Mouse (Mus musculus) CH12.LX (cell line): ENCODE results near the gene Sh2d7.

Experiments
- BHLHE40 ChIP-seq: IDR thresholded peaks from 2 replicates; pipeline ENCODE4 v1.6.1; 2011; ENCODE audit warnings: mild to moderate bottlenecking, low read depth, low read length, improper control_type of control experiment
- CHD2 ChIP-seq: IDR thresholded peaks from 2 replicates; pipeline ENCODE4 v1.6.1; 2011; ENCODE audit warnings: low read length, improper control_type of control experiment
- CTCF ChIP-seq, 2 experiments: IDR thresholded peaks in 1 of 2; conservative IDR thresholded peaks in 1 of 2; 2 replicates each; pipeline ENCODE4 v1.5.1; 2011 to 2012; ENCODE audit warnings: low read depth in 2 of 2, low read length in 2 of 2, improper control_type of control experiment in 1 of 2, inconsistent platforms in 1 of 2, mild to moderate bottlenecking in 1 of 2, moderate library complexity in 1 of 2
- E2F4 ChIP-seq: IDR thresholded peaks from 2 replicates; pipeline ENCODE4 v1.6.1; 2011; ENCODE audit warnings: low read depth, low read length, improper control_type of control experiment; ENCODE audit not compliant: insufficient replicate concordance
- EP300 ChIP-seq: IDR thresholded peaks from 2 replicates; pipeline ENCODE4 v1.6.1; 2011; ENCODE audit warnings: low read length, improper control_type of control experiment
- KAT2A ChIP-seq: IDR thresholded peaks from 2 replicates; pipeline ENCODE4 v1.6.1; 2012; ENCODE audit warnings: low read length, improper control_type of control experiment, inconsistent platforms; ENCODE audit not compliant: insufficient replicate concordance
- NRF1 ChIP-seq: IDR thresholded peaks from 2 replicates; pipeline ENCODE4 v1.6.1; 2014; ENCODE audit warnings: low read depth, mild to moderate bottlenecking, inconsistent platforms, low read length, improper control_type of control experiment, moderate library complexity
- USF1 ChIP-seq: IDR thresholded peaks from 2 replicates; pipeline ENCODE4 v1.6.1; 2014; ENCODE audit warnings: low read depth, mild to moderate bottlenecking, inconsistent platforms, low read length, improper control_type of control experiment
- USF2 ChIP-seq: conservative IDR thresholded peaks from 2 replicates; pipeline ENCODE4 v1.6.1; 2011; ENCODE audit warnings: low read depth, low read length, improper control_type of control experiment
- ZC3H11A ChIP-seq: IDR thresholded peaks from 2 replicates; pipeline ENCODE4 v1.6.1; 2012; ENCODE audit warnings: low read depth, mild to moderate bottlenecking, inconsistent platforms, low read length, improper control_type of control experiment

GRCm38 (mm10) chr9:54559771-54560471 lies 21.1 kb downstream of the Sh2d7 start, which contains the start of gene Cib2:
- TF ChIP-seq KAT2A (no peak), NRF1 (no peak), USF1 (no peak), CHD2 (no peak), BHLHE40 (no peak), CTCF (conservative IDR thresholded peaks at IDR 0.05 in 1 of 2, IDR thresholded peaks at IDR 0.05 in 1 of 2; ENCODE audit: low read depth in 2 of 2, low read length in 2 of 2) (no peak), ZC3H11A (no peak), E2F4 (no peak), USF2 (no peak), EP300 (no peak)
